Mouse (Mus musculus): ENCODE measurements at regions not wholly inside any gene's neighbourhood (a gene's known extent, or its start where the extent isn't known, plus 50 kb on each side); places are given as distances from the start of the nearest gene placed in this dataset.

- TF ChIP-seq CTCF (IDR thresholded peaks at IDR 0.05; ENCODE audit: insufficient read depth, low read depth, low read length) (no peak), POLR2A (IDR thresholded peaks at IDR 0.05; ENCODE audit: insufficient read depth, low read depth, low read length) (no peak)
- Histone ChIP-seq H3K4me1 (ENCODE audit: control insufficient read depth, insufficient read depth, low read length) (peaks cover 5% of the 10 kb centered on the region), H3K4me3 (ENCODE audit: insufficient read depth, low read depth, low read length) (no peak overlapping the region), H3K27ac (ENCODE audit: insufficient read depth, low read depth, low read length) (no peak overlapping the region)
- WGBS, result 92% methylated on average over 3 of the region's 3 CpGs
Observed at GRCm38 (mm10) chr4:131188066-131188465, 243.9 kb downstream of the Matn1 start.

- H3K4me3 ChIP-seq (ENCODE audit: insufficient read depth, low read depth, low read length), result no peak overlapping the region
- H3K27ac ChIP-seq (ENCODE audit: insufficient read depth, low read depth, low read length), result no peak overlapping the region
- no peak for TF ChIP-seq POLR2A (IDR thresholded peaks at IDR 0.05; ENCODE audit: insufficient read depth, low read depth, low read length)
- no peak for TF ChIP-seq CTCF (IDR thresholded peaks at IDR 0.05; ENCODE audit: insufficient read depth, low read depth, low read length)
- WGBS, result 39% methylated on average over 13 of the region's 13 CpGs
- peaks cover 5% of the 10 kb centered on the region for H3K4me1 ChIP-seq (ENCODE audit: control insufficient read depth, insufficient read depth, low read length)
Observed at GRCm38 (mm10) chr4:131191106-131191880, 247.1 kb downstream of the Matn1 start.

- TF ChIP-seq POLR2A (IDR thresholded peaks at IDR 0.05; ENCODE audit: insufficient read depth, low read depth, low read length) (no peak), CTCF (IDR thresholded peaks at IDR 0.05; ENCODE audit: insufficient read depth, low read depth, low read length) (no peak)
- Histone ChIP-seq H3K4me1 (ENCODE audit: control insufficient read depth, insufficient read depth, low read length) (peaks cover 5% of the 10 kb centered on the region), H3K27ac (ENCODE audit: insufficient read depth, low read depth, low read length) (no peak overlapping the region), H3K4me3 (ENCODE audit: insufficient read depth, low read depth, low read length) (no peak overlapping the region)
- WGBS, result 94% methylated on average over 20 of the region's 20 CpGs
Observed at GRCm38 (mm10) chr4:131193900-131194419, 249.8 kb downstream of the Matn1 start.

GRCm38 (mm10) chr4:131196147-131196546, 252.0 kb downstream of the Matn1 start:
- peaks cover 5% of the 10 kb centered on the region for H3K4me1 ChIP-seq (ENCODE audit: control insufficient read depth, insufficient read depth, low read length)
- TF ChIP-seq POLR2A (IDR thresholded peaks at IDR 0.05; ENCODE audit: insufficient read depth, low read depth, low read length) (no peak), CTCF (IDR thresholded peaks at IDR 0.05; ENCODE audit: insufficient read depth, low read depth, low read length) (no peak)
- 90% methylated on average over 4 of the region's 4 CpGs for WGBS
- no peak overlapping the region for H3K4me3 ChIP-seq (ENCODE audit: insufficient read depth, low read depth, low read length)
- no peak overlapping the region for H3K27ac ChIP-seq (ENCODE audit: insufficient read depth, low read depth, low read length)

- TF ChIP-seq POLR2A (IDR thresholded peaks at IDR 0.05; ENCODE audit: insufficient read depth, low read depth, low read length), result no peak
- TF ChIP-seq CTCF (IDR thresholded peaks at IDR 0.05; ENCODE audit: insufficient read depth, low read depth, low read length), result no peak
- Histone ChIP-seq H3K27ac (ENCODE audit: insufficient read depth, low read depth, low read length) (no peak overlapping the region), H3K4me3 (ENCODE audit: insufficient read depth, low read depth, low read length) (no peak overlapping the region), H3K4me1 (ENCODE audit: control insufficient read depth, insufficient read depth, low read length) (no peaks in the 10 kb centered on the region)
- WGBS, result 94% methylated on average over 12 of the region's 12 CpGs
Observed at GRCm38 (mm10) chr4:131203721-131204120, 259.5 kb downstream of the Matn1 start.

- TF ChIP-seq POLR2A (IDR thresholded peaks at IDR 0.05; ENCODE audit: insufficient read depth, low read depth, low read length) (no peak), CTCF (IDR thresholded peaks at IDR 0.05; ENCODE audit: insufficient read depth, low read depth, low read length) (no peak)
- no peak overlapping the region for H3K27ac ChIP-seq (ENCODE audit: insufficient read depth, low read depth, low read length)
- WGBS, result 96% methylated on average over 3 of the region's 3 CpGs
Observed at GRCm38 (mm10) chr4:131204722-131205121, 260.5 kb downstream of the Matn1 start.

GRCm38 (mm10) chr4:131205127-131205526, 260.9 kb downstream of the Matn1 start:
- Histone ChIP-seq H3K4me1 (ENCODE audit: control insufficient read depth, insufficient read depth, low read length) (no peaks in the 10 kb centered on the region), H3K4me3 (ENCODE audit: insufficient read depth, low read depth, low read length) (no peak overlapping the region), H3K27ac (ENCODE audit: insufficient read depth, low read depth, low read length) (no peak overlapping the region)
- no peak for TF ChIP-seq CTCF (IDR thresholded peaks at IDR 0.05; ENCODE audit: insufficient read depth, low read depth, low read length)
- TF ChIP-seq POLR2A (IDR thresholded peaks at IDR 0.05; ENCODE audit: insufficient read depth, low read depth, low read length), result no peak
- WGBS, result 98% methylated on average over 2 of the region's 2 CpGs

More at GRCm38 (mm10) chr4:131204722-131205121, 260.5 kb downstream of the Matn1 start:
- Histone ChIP-seq H3K4me3 (ENCODE audit: insufficient read depth, low read depth, low read length) (no peak overlapping the region), H3K4me1 (ENCODE audit: control insufficient read depth, insufficient read depth, low read length) (no peaks in the 10 kb centered on the region)

GRCm38 (mm10) chr4:131205685-131206084, 261.5 kb downstream of the Matn1 start:
- H3K4me1 ChIP-seq (ENCODE audit: control insufficient read depth, insufficient read depth, low read length), result no peaks in the 10 kb centered on the region
- no peak overlapping the region for H3K27ac ChIP-seq (ENCODE audit: insufficient read depth, low read depth, low read length)
- 43% methylated on average over 4 of the region's 4 CpGs for WGBS
- TF ChIP-seq CTCF (IDR thresholded peaks at IDR 0.05; ENCODE audit: insufficient read depth, low read depth, low read length) (no peak), POLR2A (IDR thresholded peaks at IDR 0.05; ENCODE audit: insufficient read depth, low read depth, low read length) (no peak)
- H3K4me3 ChIP-seq (ENCODE audit: insufficient read depth, low read depth, low read length), result no peak overlapping the region

GRCm38 (mm10) chr4:131206181-131206885, 262.1 kb downstream of the Matn1 start:
- TF ChIP-seq POLR2A (IDR thresholded peaks at IDR 0.05; ENCODE audit: insufficient read depth, low read depth, low read length) (no peak), CTCF (IDR thresholded peaks at IDR 0.05; ENCODE audit: insufficient read depth, low read depth, low read length) (no peak)
- Histone ChIP-seq H3K27ac (ENCODE audit: insufficient read depth, low read depth, low read length) (no peak overlapping the region), H3K4me1 (ENCODE audit: control insufficient read depth, insufficient read depth, low read length) (no peaks in the 10 kb centered on the region)

More at GRCm38 (mm10) chr4:131206181-131206885, 262.1 kb downstream of the Matn1 start:
- 77% methylated on average over 8 of the region's 8 CpGs for WGBS
- H3K4me3 ChIP-seq (ENCODE audit: insufficient read depth, low read depth, low read length), result no peak overlapping the region
